Mouse (Mus musculus): Measurements from ENCODE around the gene Dcaf8. TPM values are rescaled to one million over a fixed set of nuclear protein-coding genes. Genes with fewer than 3 reads are reported as not detected.

Gene Dcaf8
- 110 and 123 TPM in 2 replicates for polyA plus RNA-seq (2015; fragmentation: Nextera tagmentation; extraction: Ambion mirVana)

DNA sequence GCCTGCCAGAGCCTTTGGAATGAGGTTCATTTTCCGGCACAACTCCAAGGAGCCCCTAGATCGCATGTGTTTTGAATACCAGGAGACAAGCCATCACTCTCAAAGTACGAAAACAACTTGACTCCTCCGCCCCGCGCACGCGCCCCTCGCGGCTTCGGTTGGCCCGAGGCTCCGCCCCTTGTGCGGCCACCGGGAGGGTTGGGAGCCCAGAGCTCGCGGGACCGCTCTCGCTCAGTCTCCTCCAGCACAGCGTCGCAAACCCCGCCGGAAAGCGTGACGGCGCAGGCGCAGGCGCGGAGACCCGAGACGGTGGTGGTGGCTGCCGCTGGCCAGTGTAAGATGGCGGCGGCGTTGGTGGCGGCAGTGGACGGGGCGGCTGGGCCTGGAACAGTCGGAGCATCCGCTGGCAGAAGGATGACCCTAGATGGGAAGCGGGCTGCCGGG lies at the start of gene Dcaf8:
Dcaf8 (plus strand) TSS at position 250 of the 444 bp plus-strand sequence.
- 0 out of 2 replicates have a peak, but pooled peaks cover 8% of the 10 kb centered on the region for H3K4me1 ChIP-seq (replicated peaks; ENCODE audit: insufficient read depth, low read length)
- DNase-seq (ENCODE audit: low spot score), result peak; percentile 98
- peak within 1 kb of the TSS; percentile 97 for H3K27ac ChIP-seq
- no peak for TF ChIP-seq CTCF (IDR thresholded peaks at IDR 0.05; ENCODE audit: low read depth)
- no peaks in the 10 kb centered on the region for H3K9me3 ChIP-seq (replicated peaks; ENCODE audit: low read length)
- H3K4me2 ChIP-seq (ENCODE audit: low read length), result peak within 1 kb of the TSS; percentile 72
- peak within 1 kb of the TSS; percentile 92 for H3K4me3 ChIP-seq (replicated peaks; ENCODE audit: low read depth, low read length)
- H3K36me3 ChIP-seq (ENCODE audit: insufficient read depth, low read length), result peaks cover 16% of the 10 kb centered on the region
- H3K9ac ChIP-seq (ENCODE audit: low read depth, low read length), result peak within 1 kb of the TSS; percentile 99
- WGBS, result under 1% methylated on average over 39 of the region's 42 CpGs
- peak; percentile 99 for ATAC-seq (replicated peaks; ENCODE audit: low FRiP score, low read depth)
- H3K27me3 ChIP-seq (ENCODE audit: insufficient read depth, low read length), result no peaks in the 10 kb centered on the region

DNA sequence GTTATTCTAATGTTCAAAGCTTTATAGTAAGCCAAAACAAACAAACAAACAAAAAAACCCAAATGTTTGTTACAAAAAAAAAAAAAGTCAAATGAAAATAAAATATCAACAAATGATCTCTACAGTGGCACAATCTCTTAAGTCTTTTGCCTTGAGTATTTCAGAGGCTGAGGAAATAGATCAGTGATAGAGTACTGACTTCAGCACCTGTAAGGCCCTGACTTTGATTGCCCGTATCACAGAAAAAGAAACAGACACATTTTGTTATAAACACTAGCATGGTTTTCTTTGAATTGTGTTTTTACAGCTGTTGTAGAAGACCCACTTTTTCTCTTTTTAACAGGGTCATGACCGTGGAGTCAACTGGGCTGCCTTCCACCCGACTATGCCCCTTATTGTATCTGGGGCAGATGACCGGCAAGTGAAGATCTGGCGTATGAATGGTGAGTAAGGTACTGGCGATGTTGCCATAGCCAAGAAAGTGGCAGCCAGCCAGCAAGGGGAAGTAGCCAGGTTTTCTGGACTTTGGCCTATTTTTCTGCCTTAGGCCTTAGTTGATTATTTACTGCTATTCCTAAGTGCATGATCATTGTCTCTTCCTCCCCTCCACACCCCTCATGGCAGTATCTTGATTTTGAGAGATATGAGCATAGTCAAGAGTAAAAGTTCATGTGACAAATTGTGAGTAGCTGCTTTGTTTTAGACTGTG lies 48.4 kb upstream of the Dcaf8 start:
- DNase-seq (ENCODE audit: low spot score) (peak; percentile 22), ATAC-seq (replicated peaks; ENCODE audit: low FRiP score, low read depth) (peak; percentile 57)
- Histone ChIP-seq H3K4me2 (ENCODE audit: low read length) (no peak overlapping the region), H3K9me3 (replicated peaks; ENCODE audit: low read length) (no peaks in the 10 kb centered on the region), H3K4me1 (replicated peaks; ENCODE audit: insufficient read depth, low read length) (no peaks in the 10 kb centered on the region), H3K9ac (ENCODE audit: low read depth, low read length) (no peak overlapping the region), H3K27ac (no peak overlapping the region), H3K27me3 (ENCODE audit: insufficient read depth, low read length) (no peaks in the 10 kb centered on the region), H3K4me3 (replicated peaks; ENCODE audit: low read depth, low read length) (no peak overlapping the region), H3K36me3 (ENCODE audit: insufficient read depth, low read length) (peaks cover 71% of the 10 kb centered on the region; the same call in 1 of the 2 replicates)
- TF ChIP-seq CTCF (IDR thresholded peaks at IDR 0.05; ENCODE audit: low read depth), result no peak
- 70% methylated on average over 6 of the region's 6 CpGs for WGBS

DNA sequence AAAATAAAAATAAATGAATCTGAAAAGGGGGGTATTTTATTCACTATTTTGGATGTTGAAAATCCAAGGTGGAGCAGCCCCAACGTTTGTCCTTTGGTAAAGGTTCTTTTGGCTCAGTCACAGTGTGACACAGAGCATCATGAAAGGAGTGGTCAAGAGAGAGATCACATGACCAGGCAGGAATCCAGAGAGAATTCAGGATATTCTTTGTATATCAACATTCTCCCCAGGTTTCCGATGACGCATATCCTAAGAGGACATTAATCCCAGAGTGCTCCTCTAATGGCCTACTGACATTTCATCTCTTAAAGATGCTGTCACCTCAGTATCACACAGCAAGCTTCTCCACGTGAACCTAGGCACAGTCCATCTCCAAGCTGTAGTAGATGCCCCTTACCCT lies 44.3 kb upstream of the Dcaf8 start:
- no peak for ATAC-seq (replicated peaks; ENCODE audit: low FRiP score, low read depth)
- no peaks in the 10 kb centered on the region for H3K27me3 ChIP-seq (ENCODE audit: insufficient read depth, low read length)
- peaks cover 83% of the 10 kb centered on the region for H3K36me3 ChIP-seq (ENCODE audit: insufficient read depth, low read length)
- H3K27ac ChIP-seq, result no peak overlapping the region
- WGBS, result 87% methylated on average over 4 of the region's 4 CpGs
- H3K4me2 ChIP-seq (ENCODE audit: low read length), result no peak overlapping the region
- no peak for DNase-seq (ENCODE audit: low spot score)
- H3K4me1 ChIP-seq (replicated peaks; ENCODE audit: insufficient read depth, low read length), result no peaks in the 10 kb centered on the region
- no peaks in the 10 kb centered on the region for H3K9me3 ChIP-seq (replicated peaks; ENCODE audit: low read length)
- no peak overlapping the region for H3K4me3 ChIP-seq (replicated peaks; ENCODE audit: low read depth, low read length)
- no peak overlapping the region for H3K9ac ChIP-seq (ENCODE audit: low read depth, low read length)
- TF ChIP-seq CTCF (IDR thresholded peaks at IDR 0.05; ENCODE audit: low read depth), result no peak

DNA sequence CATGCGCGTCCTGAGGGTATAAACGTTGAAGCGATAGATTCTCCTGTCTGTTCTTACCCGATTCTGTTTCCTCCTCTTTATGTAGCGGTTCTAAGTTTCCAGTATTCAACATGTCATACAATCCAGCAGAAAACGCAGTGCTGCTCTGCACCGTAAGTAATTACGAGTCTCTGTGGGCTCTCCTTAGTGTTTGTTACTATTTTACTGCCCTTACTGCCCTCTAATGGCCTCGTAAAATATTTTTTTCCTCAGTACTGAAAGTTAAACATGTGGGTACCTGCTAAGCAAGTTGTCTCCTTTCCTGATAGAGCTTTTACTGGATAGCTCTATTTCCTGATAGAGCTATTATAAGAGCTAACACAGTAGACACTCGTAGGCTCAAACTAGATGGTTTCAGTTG lies 42.8 kb upstream of the Dcaf8 start:
- peaks cover 83% of the 10 kb centered on the region for H3K36me3 ChIP-seq (ENCODE audit: insufficient read depth, low read length)
- no peaks in the 10 kb centered on the region for H3K4me1 ChIP-seq (replicated peaks; ENCODE audit: insufficient read depth, low read length)
- no peaks in the 10 kb centered on the region for H3K9me3 ChIP-seq (replicated peaks; ENCODE audit: low read length)
- H3K27ac ChIP-seq, result no peak overlapping the region
- 71% methylated on average over 11 of the region's 11 CpGs for WGBS
- DNase-seq (ENCODE audit: low spot score) (peak; percentile 35), ATAC-seq (replicated peaks; ENCODE audit: low FRiP score, low read depth) (no peak)
- H3K4me2 ChIP-seq (ENCODE audit: low read length), result no peak overlapping the region
- no peak overlapping the region for H3K9ac ChIP-seq (ENCODE audit: low read depth, low read length)
- TF ChIP-seq CTCF (IDR thresholded peaks at IDR 0.05; ENCODE audit: low read depth), result peak; percentile 48; the same call in 1 of the 2 replicates
- no peak overlapping the region for H3K4me3 ChIP-seq (replicated peaks; ENCODE audit: low read depth, low read length)
- no peaks in the 10 kb centered on the region for H3K27me3 ChIP-seq (ENCODE audit: insufficient read depth, low read length)

GRCm38 (mm10) chr1:172107777-172108477 lies 40.0 kb upstream of the Dcaf8 start:
- Histone ChIP-seq H3K4me1 (replicated peaks; ENCODE audit: insufficient read depth, low read length) (no peaks in the 10 kb centered on the region), H3K36me3 (ENCODE audit: insufficient read depth, low read length) (peaks cover 86% of the 10 kb centered on the region), H3K9me3 (replicated peaks; ENCODE audit: low read length) (no peaks in the 10 kb centered on the region), H3K4me2 (ENCODE audit: low read length) (no peak overlapping the region), H3K9ac (ENCODE audit: low read depth, low read length) (no peak overlapping the region), H3K27me3 (ENCODE audit: insufficient read depth, low read length) (no peaks in the 10 kb centered on the region), H3K4me3 (replicated peaks; ENCODE audit: low read depth, low read length) (no peak overlapping the region), H3K27ac (no peak overlapping the region)
- DNase-seq (ENCODE audit: low spot score) (no peak), ATAC-seq (replicated peaks; ENCODE audit: low FRiP score, low read depth) (no peak)
- 79% methylated on average over 10 of the region's 10 CpGs for WGBS
- TF ChIP-seq CTCF (IDR thresholded peaks at IDR 0.05; ENCODE audit: low read depth), result no peak

GRCm38 (mm10) chr1:172116948-172117347 lies 30.9 kb upstream of the Dcaf8 start:
- 92% methylated on average over 5 of the region's 5 CpGs for WGBS
- ATAC-seq (replicated peaks; ENCODE audit: low FRiP score, low read depth), result no peak
- no peak for TF ChIP-seq CTCF (IDR thresholded peaks at IDR 0.05; ENCODE audit: low read depth)

More at GRCm38 (mm10) chr1:172116948-172117347, 30.9 kb upstream of the Dcaf8 start:
- no peak overlapping the region for H3K4me3 ChIP-seq (replicated peaks; ENCODE audit: low read depth, low read length)
- no peak overlapping the region for H3K9ac ChIP-seq (ENCODE audit: low read depth, low read length)
- no peaks in the 10 kb centered on the region for H3K9me3 ChIP-seq (replicated peaks; ENCODE audit: low read length)
- no peaks in the 10 kb centered on the region for H3K27me3 ChIP-seq (ENCODE audit: insufficient read depth, low read length)
- H3K27ac ChIP-seq, result no peak overlapping the region
- DNase-seq (ENCODE audit: low spot score), result no peak
- H3K4me1 ChIP-seq (replicated peaks; ENCODE audit: insufficient read depth, low read length), result no peaks in the 10 kb centered on the region
- no peak overlapping the region for H3K4me2 ChIP-seq (ENCODE audit: low read length)
- H3K36me3 ChIP-seq (ENCODE audit: insufficient read depth, low read length), result peaks cover 85% of the 10 kb centered on the region

Measured in kidney, postnatal 0 days (tissue).